Mouse (Mus musculus) ovary, postnatal 10 days (tissue): ENCODE results near the gene Vat1.
"Not testable (repeated sequence)": the region's sequence is repeated elsewhere in the genome, so short reads cannot be mapped to it uniquely, and the experiment has no call there.

Experiments used
- DNase-seq: peaks from one replicate; pipeline ENCODE4 v3.0.0; 2022; ENCODE audit warnings: low spot score

Gene Vat1

GRCm38 (mm10) chr11:101465869-101466551 is at the start of gene Vat1:
TSS of gene Vat1 (minus strand) at chr11:101466230.
- peak; percentile 33 for DNase-seq

GRCm38 (mm10) chr11:101507090-101507489 is 41.1 kb upstream of the Vat1 start:
- DNase-seq, result no peak

DNA sequence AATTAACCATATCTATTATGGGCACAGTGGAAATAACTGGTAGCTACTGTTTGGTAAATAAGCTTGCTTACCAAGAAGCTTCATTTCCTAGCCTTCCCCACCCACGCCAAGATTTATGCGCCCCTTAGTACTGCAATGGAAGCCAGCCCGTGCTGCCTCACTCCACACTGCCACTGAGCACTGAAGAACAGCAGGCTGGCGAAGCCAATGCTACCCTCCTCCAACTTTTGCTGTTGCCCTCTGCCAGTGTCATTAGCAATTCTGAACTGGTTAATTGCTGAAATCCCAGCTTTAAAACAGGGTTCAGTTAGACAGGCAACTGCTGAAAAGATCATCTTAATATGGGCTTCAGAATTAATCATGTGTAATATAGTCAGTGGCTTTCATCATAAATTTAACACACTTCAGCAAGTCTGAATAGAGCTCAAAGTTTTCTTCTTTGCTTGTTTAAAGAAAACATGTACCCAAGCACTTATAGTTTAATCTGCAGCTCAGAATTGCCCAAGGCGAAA is 40.3 kb upstream of the Vat1 start:
- no peak for DNase-seq

DNA sequence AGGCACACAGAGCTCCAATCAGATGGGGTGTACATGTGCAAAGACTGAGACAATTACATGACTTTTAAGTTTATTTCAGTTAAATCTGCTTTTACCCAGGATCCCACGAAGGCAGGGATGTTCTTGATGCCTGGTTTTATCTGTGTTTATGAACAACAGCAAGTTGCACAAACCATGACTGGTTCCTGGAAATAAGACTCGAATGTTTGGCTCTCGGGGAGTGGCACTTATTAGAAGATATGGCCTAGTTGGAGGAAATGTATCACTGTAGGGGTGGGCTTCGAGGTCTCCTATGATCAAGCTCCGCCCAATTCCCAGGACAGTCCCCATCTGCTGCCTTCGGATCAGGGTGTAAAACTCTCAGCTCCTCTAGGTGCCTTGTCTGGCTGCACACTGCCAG is 20.1 kb upstream of the Vat1 start:
- no peak for DNase-seq

- no peak for DNase-seq
These were observed 19.5 kb upstream of the Vat1 start for GRCm38 (mm10) chr11:101485509-101486028.

GRCm38 (mm10) chr11:101484814-101485213 is 18.8 kb upstream of the Vat1 start:
- DNase-seq, result no peak

GRCm38 (mm10) chr11:101484245-101484644 is 18.2 kb upstream of the Vat1 start:
- no peak for DNase-seq

GRCm38 (mm10) chr11:101483804-101484203 is 17.8 kb upstream of the Vat1 start:
- DNase-seq, result no peak

GRCm38 (mm10) chr11:101480912-101481311 is 14.9 kb upstream of the Vat1 start:
- DNase-seq, result no peak

DNA sequence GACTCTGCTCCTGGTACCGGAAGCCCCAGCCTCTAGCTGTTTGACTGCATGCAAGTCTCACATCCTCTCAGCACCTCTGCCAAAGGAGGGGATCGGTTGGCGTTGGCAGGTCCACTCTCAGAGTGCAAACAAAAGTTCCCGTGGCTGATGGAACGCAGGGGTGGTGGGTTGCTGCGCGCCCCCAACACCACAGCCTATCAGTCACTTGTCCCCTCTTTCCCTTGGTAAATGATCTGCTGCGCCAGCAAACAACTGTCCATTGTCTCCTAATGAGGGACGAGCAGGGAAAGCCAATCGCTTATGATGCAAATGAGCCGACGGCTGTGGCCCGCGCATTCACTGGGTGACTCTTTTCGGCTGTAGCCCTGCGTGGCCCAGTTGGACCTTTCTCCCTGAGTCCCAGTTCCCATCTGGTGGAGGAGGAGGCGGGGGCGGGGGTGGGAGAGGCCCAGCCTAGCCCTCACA is 13.2 kb upstream of the Vat1 start:
- no peak for DNase-seq

DNA sequence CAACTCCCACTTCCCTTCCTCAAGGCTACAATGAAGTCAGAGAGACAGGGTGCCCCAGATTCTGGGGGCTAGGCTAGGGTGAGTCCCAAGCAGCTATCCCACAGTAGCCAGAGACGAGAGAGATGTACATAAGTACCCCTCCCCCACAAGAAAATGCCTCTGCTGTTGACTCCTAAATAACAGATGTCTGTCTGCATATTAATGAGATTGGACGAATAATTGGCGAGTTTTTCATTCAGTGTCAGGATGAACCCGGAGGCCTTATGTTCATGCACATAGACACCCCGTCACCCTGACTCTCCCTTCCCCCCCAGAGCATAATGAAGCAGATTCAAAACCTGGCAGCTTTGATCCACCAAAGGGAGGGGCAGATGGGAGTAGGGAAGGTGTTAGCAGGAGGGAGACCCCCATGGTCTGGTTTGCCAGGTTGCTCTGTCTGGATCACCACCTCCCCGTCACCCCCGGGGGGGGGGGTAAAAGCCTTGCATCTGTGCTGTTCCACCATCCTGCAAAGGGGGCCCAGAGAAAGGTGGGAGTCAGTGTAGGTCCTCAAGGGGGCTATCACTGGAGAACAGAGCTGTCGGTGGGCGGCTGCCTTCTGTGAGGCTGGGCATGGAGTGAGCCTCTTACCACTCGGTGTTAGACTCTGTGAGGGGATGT is 11.7 kb upstream of the Vat1 start:
- no peak for DNase-seq

- DNase-seq, result no peak
These were observed 11.1 kb upstream of the Vat1 start for GRCm38 (mm10) chr11:101477194-101477551.

DNA sequence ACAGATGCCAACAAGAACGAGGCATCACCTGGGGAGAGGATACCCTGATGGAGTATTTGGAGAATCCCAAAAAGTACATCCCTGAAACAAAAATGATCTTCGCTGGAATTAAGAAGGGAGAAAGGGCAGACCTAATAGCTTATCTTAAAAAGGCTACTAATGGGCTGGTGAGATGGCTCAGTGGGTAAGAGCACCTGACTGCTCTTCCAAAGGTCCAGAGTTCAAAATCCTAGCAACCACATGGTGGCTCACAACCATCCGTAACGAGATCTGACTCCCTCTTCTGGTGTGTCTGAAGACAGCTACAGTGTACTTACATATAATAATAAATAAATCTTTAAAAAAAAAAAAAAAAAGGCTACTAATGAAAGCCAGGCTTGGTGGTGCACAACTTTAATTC is 10.3 kb upstream of the Vat1 start:
- DNase-seq, result not testable (repeated sequence)

DNA sequence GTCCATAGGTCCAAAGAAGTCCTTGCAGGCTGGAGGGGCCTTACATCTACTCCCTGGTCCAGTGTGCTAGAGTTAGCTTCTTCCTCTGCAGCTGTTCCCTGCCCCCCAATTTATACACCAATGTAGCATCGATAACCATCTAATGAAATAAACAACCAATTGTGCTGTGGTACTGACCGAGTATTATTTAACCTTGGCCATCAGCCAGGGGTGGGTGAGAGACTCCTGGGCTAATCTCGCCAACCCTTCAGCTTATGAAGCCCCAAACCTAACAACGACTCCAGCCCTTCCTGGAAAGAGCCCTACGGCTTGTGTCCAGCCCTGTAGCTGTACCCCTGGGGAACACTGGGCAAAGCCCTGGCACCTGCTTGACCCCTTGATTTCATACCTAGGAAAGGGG is 8.3 kb upstream of the Vat1 start:
- no peak for DNase-seq

- not testable (repeated sequence) for DNase-seq
These were observed 7.7 kb upstream of the Vat1 start for GRCm38 (mm10) chr11:101473686-101474085.

GRCm38 (mm10) chr11:101472336-101472735 is 6.3 kb upstream of the Vat1 start:
- no peak for DNase-seq

DNA sequence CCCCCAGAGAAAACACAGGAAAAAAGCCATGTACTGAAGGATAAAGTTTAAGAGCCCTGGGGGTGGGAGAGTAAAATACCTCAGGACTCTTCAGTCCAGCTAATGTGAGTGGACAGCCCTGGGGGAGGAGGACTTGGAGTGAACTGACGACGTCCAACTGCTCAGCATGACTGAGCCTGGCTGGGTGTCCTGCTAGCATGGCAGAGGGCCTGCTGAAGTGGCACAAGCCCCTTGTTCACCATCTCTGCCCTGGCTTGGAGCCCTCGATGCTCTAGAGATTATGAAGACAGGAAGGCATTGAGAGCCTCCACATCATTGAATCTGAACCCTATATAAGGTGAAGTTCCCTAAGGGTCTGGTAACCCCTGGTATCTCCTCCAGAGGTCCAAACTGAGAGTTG is 5.9 kb upstream of the Vat1 start:
- DNase-seq, result no peak

DNA sequence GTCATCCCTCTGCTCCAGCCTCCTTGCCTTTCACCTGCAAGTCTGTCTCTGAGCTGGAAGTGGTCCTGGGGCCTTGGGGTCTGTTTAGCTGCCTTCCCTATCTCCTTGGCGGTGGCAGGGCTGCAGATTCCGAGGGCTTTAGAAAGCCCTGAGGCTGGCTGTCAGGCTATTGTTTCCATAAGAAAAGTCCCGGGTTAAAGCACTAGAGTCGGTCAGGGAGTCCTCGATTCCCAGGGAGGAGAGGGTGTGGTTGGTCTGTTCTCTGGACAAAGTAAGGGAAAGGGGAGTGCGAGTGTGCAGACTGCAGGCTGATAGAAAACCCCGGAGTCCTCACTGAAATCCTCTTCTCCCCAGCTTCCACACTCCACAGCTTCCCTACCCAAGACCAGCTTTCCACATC is 4.2 kb upstream of the Vat1 start:
- DNase-seq, result no peak

DNA sequence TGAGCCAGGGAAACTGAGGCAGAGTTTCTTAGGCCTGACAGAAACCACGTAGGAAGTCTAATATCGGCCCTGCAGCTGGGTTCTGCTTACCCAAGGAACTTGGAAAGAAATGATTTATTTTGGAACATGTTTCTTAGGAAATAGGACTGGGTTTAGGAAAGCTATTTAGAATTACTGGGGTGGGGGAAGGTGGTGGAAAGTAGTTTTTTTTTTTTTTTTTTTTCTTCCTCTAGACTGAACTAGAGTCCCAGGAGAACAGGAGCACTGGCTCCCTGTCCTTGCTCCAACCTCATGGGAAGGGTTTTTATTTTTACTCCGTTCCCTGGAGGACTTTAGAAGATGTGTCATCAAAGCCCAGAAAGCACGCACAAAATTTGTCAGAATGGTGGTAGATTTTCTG is 3.1 kb upstream of the Vat1 start:
- no peak for DNase-seq

GRCm38 (mm10) chr11:101468731-101469130 is 2.7 kb upstream of the Vat1 start:
- DNase-seq, result no peak

- peak; percentile 28 for DNase-seq
These were observed 2.2 kb upstream of the Vat1 start for GRCm38 (mm10) chr11:101468263-101468688.

- peak; percentile 41 for DNase-seq
These were observed 1.6 kb upstream of the Vat1 start for GRCm38 (mm10) chr11:101467477-101468262.

GRCm38 (mm10) chr11:101466552-101466950 is 521 bp upstream of the Vat1 start:
- not testable (repeated sequence) for DNase-seq
